Mouse (Mus musculus) thymus, adult 2 months (tissue): ENCODE measurements at regions not wholly inside any gene's neighbourhood (a gene's known extent, or its start where the extent isn't known, plus 50 kb on each side); places are given as distances from the start of the nearest gene placed in this dataset.

Experiments used
- DNase-seq: peaks from one replicate; pipeline ENCODE4 v3.0.0; 2021
- H3K27ac ChIP-seq: fragments of 200-500 bp; 2 replicates; pipeline ENCODE4 v1.5.1; 2012; ENCODE audit warnings: low read length, control low read depth; ENCODE audit not compliant: control insufficient read depth, insufficient read depth
- H3K27me3 ChIP-seq: fragments of 200-500 bp; 2 replicates; pipeline ENCODE4 v1.6.1; 2012; ENCODE audit warnings: mild to moderate bottlenecking, low read length, moderate library complexity, mixed read lengths; ENCODE audit not compliant: control insufficient read depth, insufficient read depth
- H3K36me3 ChIP-seq: fragments of 200-500 bp; 2 replicates; pipeline ENCODE4 v1.6.1; 2012; ENCODE audit warnings: mild to moderate bottlenecking, low read length, moderate library complexity; ENCODE audit not compliant: control insufficient read depth, insufficient read depth
- H3K4me1 ChIP-seq: fragments of 200-500 bp; replicated peaks from 2 replicates; pipeline ENCODE4 v1.6.1; 2012; ENCODE audit warnings: low read length; ENCODE audit not compliant: control insufficient read depth, insufficient read depth
- H3K4me3 ChIP-seq: fragments of 200-500 bp; 2 replicates; pipeline ENCODE4 v1.5.1; 2012; ENCODE audit warnings: mild to moderate bottlenecking, low read length, control low read depth, moderate library complexity; ENCODE audit not compliant: control insufficient read depth, insufficient read depth
- CTCF ChIP-seq: fragments of 200-500 bp; IDR thresholded peaks from 2 replicates; pipeline ENCODE4 v1.5.1; 2012; ENCODE audit warnings: mild to moderate bottlenecking, control low read depth, low read length, moderate library complexity, borderline replicate concordance; ENCODE audit not compliant: control insufficient read depth, poor library complexity, insufficient read depth; ENCODE audit errors: extremely low read depth
- POLR2A ChIP-seq: fragments of 200-500 bp; IDR thresholded peaks from 2 replicates; pipeline ENCODE4 v1.6.1; 2012; ENCODE audit warnings: mild to moderate bottlenecking, low read length, control low read depth, moderate library complexity; ENCODE audit not compliant: control insufficient read depth, poor library complexity, insufficient read depth; ENCODE audit errors: extremely low read depth
- WGBS: fragments of 180-500 bp; shearing (Covaris S2); methylation state at CpG from one replicate; pipeline ENCODE4 v1.1.7; 2018; 5-methylcytosine and 5-hydroxymethylcytosine counted together

DNA sequence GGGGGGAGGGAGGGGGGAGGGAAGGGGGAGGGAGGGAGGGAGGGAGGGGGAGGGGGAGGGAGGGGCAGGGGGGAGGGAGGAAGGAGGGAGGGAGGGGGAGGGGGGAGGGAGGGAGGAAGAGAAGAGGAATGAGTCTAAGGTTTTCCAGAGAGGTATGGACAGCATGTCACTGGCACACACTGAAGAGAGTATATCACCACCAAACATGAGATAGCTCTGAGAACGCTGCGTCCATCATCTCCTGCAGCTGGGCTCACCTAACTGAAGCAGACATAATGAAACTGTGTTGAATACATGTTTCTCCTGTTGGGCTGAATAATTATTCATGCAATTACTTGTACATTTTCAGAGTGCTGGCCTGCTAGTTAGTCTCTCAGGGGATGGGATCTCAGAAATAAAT is 96.2 kb upstream of the Enpep start:
- H3K36me3 ChIP-seq, result no peaks in the 10 kb centered on the region
- no peak overlapping the region for H3K27ac ChIP-seq
- no peaks in the 10 kb centered on the region for H3K4me1 ChIP-seq
- no peaks in the 10 kb centered on the region for H3K27me3 ChIP-seq
- H3K4me3 ChIP-seq, result no peak overlapping the region
- no peak for DNase-seq
- 98% methylated on average over 2 of the region's 2 CpGs for WGBS
- no peak for TF ChIP-seq CTCF
- no peak for TF ChIP-seq POLR2A

GRCm38 (mm10) chr3:129429161-129430111 is 96.9 kb upstream of the Enpep start:
- no peak for TF ChIP-seq CTCF
- TF ChIP-seq POLR2A, result no peak
- peak; percentile 31 for DNase-seq
- Histone ChIP-seq H3K36me3 (no peaks in the 10 kb centered on the region), H3K27me3 (no peaks in the 10 kb centered on the region), H3K4me1 (no peaks in the 10 kb centered on the region), H3K4me3 (no peak overlapping the region), H3K27ac (no peak overlapping the region)
- WGBS, result 80% methylated on average over 8 of the region's 8 CpGs

DNA sequence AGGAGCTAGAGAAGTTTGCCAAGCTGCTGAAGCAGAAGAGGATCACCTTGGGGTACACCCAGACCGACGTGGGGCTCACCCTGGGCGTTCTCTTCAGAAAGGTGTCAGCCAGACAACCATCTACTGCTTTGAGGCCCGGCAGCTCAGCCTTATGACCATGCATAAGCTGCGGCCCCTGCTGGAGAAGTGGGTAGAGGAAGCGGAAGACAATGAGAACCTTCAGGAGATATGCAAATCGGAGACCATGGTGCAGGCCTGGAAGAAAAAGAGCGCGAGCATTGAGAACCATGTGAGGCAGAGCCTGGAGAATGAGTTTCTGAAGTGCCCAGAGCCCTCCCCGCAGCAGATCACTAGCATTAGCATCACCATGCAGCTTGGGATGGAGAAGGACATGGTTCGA is 98.1 kb upstream of the Elovl6 start:
- no peak for TF ChIP-seq CTCF
- TF ChIP-seq POLR2A, result no peak
- 87% methylated on average over 11 of the region's 11 CpGs for WGBS
- H3K27ac ChIP-seq, result no peak overlapping the region
- H3K36me3 ChIP-seq, result no peaks in the 10 kb centered on the region
- no peak overlapping the region for H3K4me3 ChIP-seq
- no peaks in the 10 kb centered on the region for H3K4me1 ChIP-seq
- no peaks in the 10 kb centered on the region for H3K27me3 ChIP-seq
- DNase-seq, result no peak

DNA sequence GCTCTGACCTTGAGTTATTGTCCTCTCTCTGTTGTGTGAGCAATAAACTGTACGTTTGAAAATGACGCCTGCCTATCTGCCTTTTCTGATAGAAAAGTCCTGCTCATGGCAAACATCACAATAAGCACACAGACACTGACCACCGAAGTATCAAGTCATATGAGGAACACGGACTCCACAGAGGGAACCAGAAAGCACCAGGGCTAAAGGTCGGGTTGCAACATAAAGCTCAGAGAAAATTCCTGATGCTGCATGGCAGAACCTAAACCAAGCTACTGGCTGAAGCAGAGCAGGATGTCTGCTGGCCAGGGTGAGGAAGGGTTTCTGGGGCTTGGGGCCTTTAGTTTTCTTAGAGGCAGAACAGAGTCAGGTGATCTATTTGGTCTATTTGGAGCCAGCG is 94.5 kb upstream of the Elovl6 start:
- Histone ChIP-seq H3K27me3 (no peaks in the 10 kb centered on the region), H3K36me3 (no peaks in the 10 kb centered on the region), H3K27ac (no peak overlapping the region), H3K4me3 (no peak overlapping the region), H3K4me1 (no peaks in the 10 kb centered on the region)
- TF ChIP-seq CTCF (no peak), POLR2A (no peak)
- no peak for DNase-seq
- WGBS, result 95% methylated on average over 6 of the region's 6 CpGs

- no peak overlapping the region for H3K4me3 ChIP-seq
- no peak overlapping the region for H3K27ac ChIP-seq
- H3K36me3 ChIP-seq, result no peaks in the 10 kb centered on the region
- no peaks in the 10 kb centered on the region for H3K4me1 ChIP-seq
- 31% methylated on average over 5 of the region's 5 CpGs for WGBS
- DNase-seq, result no peak
- no peak for TF ChIP-seq CTCF
- no peak for TF ChIP-seq POLR2A
- no peaks in the 10 kb centered on the region for H3K27me3 ChIP-seq
Measured at GRCm38 (mm10) chr3:129442756-129443155, 89.4 kb upstream of the Elovl6 start.

DNA sequence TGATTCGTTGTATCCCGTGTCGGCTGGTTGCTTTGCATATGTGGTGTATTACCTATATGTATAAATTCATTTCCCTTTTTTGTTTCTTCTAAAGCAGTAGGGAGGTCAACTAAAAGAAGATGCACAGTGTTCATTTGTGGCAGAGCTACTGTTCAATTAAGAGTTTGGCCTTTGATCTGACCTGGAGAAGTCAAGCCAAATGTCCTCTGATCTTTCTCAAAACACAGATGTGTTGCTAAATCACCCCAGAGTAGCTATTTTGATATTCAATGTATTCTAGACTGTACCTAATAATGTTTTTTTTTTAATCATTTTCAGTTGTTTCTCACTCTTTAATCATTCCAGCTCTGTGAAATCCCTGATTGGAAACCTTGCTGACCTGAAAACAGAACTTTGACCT is 87.9 kb upstream of the Elovl6 start:
- no peak for TF ChIP-seq CTCF
- no peak for TF ChIP-seq POLR2A
- WGBS, result 97% methylated on average over 3 of the region's 3 CpGs
- no peak overlapping the region for H3K27ac ChIP-seq

GRCm38 (mm10) chr3:129445961-129446360 is 86.2 kb upstream of the Elovl6 start:
- DNase-seq, result no peak
- no peaks in the 10 kb centered on the region for H3K4me1 ChIP-seq
- 60% methylated on average over 6 of the region's 6 CpGs for WGBS
- no peak overlapping the region for H3K4me3 ChIP-seq
- H3K27ac ChIP-seq, result no peak overlapping the region
- H3K36me3 ChIP-seq, result no peaks in the 10 kb centered on the region
- TF ChIP-seq POLR2A, result no peak
- TF ChIP-seq CTCF, result no peak
- H3K27me3 ChIP-seq, result no peaks in the 10 kb centered on the region

More for the DNA sequence above, 87.9 kb upstream of the Elovl6 start:
- Histone ChIP-seq H3K4me1 (no peaks in the 10 kb centered on the region), H3K27me3 (no peaks in the 10 kb centered on the region), H3K4me3 (no peak overlapping the region), H3K36me3 (no peaks in the 10 kb centered on the region)
- DNase-seq, result no peak
